Mouse (Mus musculus) inflammation-experienced regulatory T-cells, adult 6 months (primary cell): ENCODE measurements around the gene 5730409E04Rik. TPM values are rescaled to one million over a fixed set of nuclear protein-coding genes. Genes with fewer than 3 reads are reported as not detected.

Experiments used
- ATAC-seq: one replicate; pipeline ENCODE4 v1.8.0; 2017
- polyA plus RNA-seq, 3 experiments: library from polyadenylated mRNA; unstranded; fragments of 100-300 nt; shearing (Covaris generic); gene quantifications; one replicate each; pipeline ENCODE4 v1.2.1; 2017

The 5730409E04Rik gene
- polyA plus RNA-seq, 3 experiments from 2014 or later: 0.51 to 0.66 (median 0.58) TPM

DNA sequence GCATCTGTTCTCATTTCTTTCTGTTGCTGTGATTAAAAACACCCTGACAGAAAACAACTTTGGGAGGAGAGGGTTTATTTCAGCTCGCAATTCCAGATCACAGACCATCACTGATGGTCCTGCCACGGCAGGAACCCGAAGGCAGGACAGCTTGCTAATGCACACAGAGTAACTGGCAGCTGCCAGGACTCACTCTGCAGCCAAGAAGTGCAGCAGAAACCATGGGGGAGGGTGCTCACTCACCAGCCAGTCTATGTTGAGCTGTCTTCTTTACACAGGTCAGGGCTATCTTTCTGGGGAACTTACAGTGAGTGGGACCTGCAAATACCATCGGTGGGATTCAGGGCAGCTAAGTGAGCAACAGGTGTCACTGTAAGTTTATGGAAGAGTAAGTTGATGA is 27.8 kb downstream of the 5730409E04Rik start:
- no peak for ATAC-seq

GRCm38 (mm10) chr4:126639339-126639738 is 29.7 kb downstream of the 5730409E04Rik start:
- ATAC-seq: no peak

DNA sequence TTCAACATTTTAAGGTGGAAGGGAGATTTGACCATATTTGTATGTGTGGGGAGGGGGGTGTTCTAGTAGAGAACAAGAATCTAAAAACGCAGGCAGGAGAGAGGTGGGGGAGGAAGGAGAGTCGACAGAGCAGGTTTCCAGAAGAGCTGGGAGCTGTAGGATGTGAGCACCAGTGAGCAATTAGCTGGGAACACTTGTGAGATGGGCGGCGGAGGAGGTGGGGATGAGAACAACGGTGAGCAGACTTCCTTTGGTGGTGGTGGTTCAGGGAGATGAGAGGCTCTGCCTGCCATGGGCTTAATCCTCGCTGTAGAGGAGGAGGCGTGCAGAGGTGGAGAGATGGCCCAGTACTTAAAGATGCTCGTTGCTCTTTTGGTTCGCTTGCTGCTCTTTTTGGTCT is 32.3 kb downstream of the 5730409E04Rik start:
- ATAC-seq: no peak

DNA sequence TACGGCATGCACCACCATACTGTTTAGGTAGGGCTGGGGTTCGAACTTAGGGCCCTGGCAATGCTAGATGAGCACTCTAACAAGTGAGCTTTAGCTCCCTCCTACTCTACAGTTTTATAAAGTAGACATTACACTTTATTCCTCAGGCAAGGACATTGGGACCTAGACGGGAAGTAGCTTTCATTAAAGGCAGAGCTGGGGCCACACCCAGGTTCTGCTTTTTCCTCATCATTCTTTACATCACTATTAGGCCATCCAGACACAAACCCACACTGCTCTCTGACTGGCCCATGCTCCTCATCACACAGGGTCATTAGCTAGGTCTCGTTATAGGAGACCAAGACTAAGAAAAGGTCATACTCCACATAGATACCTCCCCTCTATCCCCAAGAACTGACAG is 34.2 kb downstream of the 5730409E04Rik start:
- ATAC-seq: no peak

- no peak for ATAC-seq
These were observed 34.8 kb downstream of the 5730409E04Rik start for GRCm38 (mm10) chr4:126644333-126644963.

- ATAC-seq: no peak
These were observed 38.6 kb downstream of the 5730409E04Rik start for GRCm38 (mm10) chr4:126647996-126648910.

DNA sequence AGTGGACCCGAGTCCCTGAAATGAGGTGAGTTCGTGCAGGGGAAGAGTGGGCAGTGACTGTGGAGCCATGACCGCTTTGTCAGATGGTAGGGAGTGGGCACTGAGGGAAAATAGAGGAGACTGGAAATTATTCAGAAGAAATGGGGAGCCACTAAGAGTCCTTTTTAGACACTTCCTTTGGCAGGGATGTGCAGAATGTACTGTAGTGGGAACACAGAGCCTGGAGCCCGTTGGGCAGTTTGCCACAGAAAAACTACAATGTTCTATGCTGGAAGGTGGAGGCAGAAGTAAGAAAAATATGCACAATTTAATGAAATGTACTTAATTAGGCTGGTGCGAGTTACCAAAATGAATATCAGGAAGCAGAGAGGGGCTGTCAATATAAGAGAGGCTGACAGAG is 43.5 kb downstream of the 5730409E04Rik start:
- ATAC-seq: no peak

- no peak for ATAC-seq
These were observed 45.7 kb downstream of the 5730409E04Rik start for GRCm38 (mm10) chr4:126655356-126655755.

DNA sequence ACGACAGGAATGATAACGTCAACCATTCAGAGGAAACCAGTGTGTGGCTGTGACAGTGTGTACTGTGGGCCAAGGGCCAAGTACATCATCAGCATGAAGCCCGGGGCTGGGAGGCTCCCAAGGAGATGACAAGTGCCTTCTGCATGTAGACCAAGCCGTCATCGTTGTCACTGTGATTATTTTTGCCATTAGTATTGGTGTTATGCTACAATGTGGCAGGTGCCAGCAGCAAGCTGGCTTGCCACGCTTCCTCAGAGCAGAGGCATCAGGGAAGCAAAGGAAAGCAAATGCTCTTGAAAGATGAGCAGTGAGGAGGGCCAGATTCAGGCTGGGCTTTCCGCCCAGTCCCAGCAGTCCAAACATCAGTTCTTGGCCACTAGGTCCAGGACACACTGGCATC is 51.6 kb downstream of the 5730409E04Rik start:
- ATAC-seq: no peak

Other genes with a start within 250 kb of the 5730409E04Rik start
- 10 to 100 TPM; 18.8 to 24.1 (median 19.1) TPM for gene Ago3, start 180.3 kb upstream of the 5730409E04Rik start, polyA plus RNA-seq
- 10 to 100 TPM in 1 of 3 experiments, 1 to 10 TPM in 2; 5.8 to 10.3 (median 9.2) TPM for gene Ago1, start 141.2 kb upstream of the 5730409E04Rik start, polyA plus RNA-seq
- gene Ago4, start 76.3 kb upstream of the 5730409E04Rik start, polyA plus RNA-seq: under 1 TPM in 2 of 3 experiments, not detected in 1; 0.16 to 0.27 TPM
- gene Clspn, start 52.9 kb upstream of the 5730409E04Rik start, polyA plus RNA-seq: 10 to 100 TPM in 1 of 3 experiments, 1 to 10 TPM in 2; 2.4 to 30.1 (median 2.6) TPM
- gene Psmb2, start 67.8 kb downstream of the 5730409E04Rik start, polyA plus RNA-seq: 100 to 1,000 TPM; 279 to 433 (median 354) TPM
- gene Tfap2e, start 126.4 kb downstream of the 5730409E04Rik start, polyA plus RNA-seq: not detected
- gene Ncdn, start 143.6 kb downstream of the 5730409E04Rik start, polyA plus RNA-seq: 10 to 100 TPM in 2 of 3 experiments, 1 to 10 TPM in 1; 9.7 to 12.0 (median 10.1) TPM
- 10 to 100 TPM; 17.0 to 24.0 (median 20.1) TPM for gene AU040320, start 143.7 kb downstream of the 5730409E04Rik start, polyA plus RNA-seq